Mouse (Mus musculus): ENCODE measurements at regions not wholly inside any gene's neighbourhood (a gene's known extent, or its start where the extent isn't known, plus 50 kb on each side); places are given as distances from the start of the nearest gene placed in this dataset.

DNA sequence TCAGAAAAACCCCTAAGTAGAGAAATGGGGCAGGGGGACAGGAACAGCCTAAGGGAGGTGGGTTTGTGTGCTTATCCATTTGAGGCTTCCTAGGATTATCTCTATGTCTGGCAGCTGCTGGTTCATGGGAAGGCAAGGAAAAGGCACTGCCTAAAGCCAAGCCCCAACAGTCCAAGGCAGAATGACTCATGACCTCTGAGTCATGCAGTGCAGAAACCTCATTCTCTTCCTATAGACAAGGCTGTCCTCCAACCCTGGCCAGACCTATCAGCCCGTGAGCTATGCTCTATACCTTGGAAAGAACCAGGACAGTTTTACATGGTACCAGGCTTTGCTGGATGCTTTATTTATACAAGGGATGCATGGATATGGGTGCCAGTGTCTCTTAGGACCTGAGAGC is 120.2 kb downstream of the Tmem121 start:
- no peak for TF ChIP-seq CTCF (IDR thresholded peaks at IDR 0.05; ENCODE audit: insufficient read depth, low read length)
- TF ChIP-seq POLR2A (IDR thresholded peaks at IDR 0.05; ENCODE audit: borderline replicate concordance, extremely low read depth, low read depth, low read length) = no peak
